Mouse (Mus musculus): Measurements from ENCODE around the gene Tacc2.
A peak's percentile ranks its signal among the peaks of the same experiment; 100 is the strongest.
"Not testable (repeated sequence)": the region's sequence is repeated elsewhere in the genome, so short reads cannot be mapped to it uniquely, and the experiment has no call there.

The Tacc2 gene

GRCm38 (mm10) chr7:130577388-130578003 lies at the start of gene Tacc2:
TSS of gene Tacc2 (plus strand) at chr7:130577438.
- DNase-seq: no peak

GRCm38 (mm10) chr7:130531138-130531537 lies 46.1 kb upstream of the Tacc2 start:
- DNase-seq: not testable (repeated sequence)

GRCm38 (mm10) chr7:130533316-130534260 lies 43.6 kb upstream of the Tacc2 start:
- peak; percentile 82 for DNase-seq

- DNase-seq: no peak
These were observed 42.1 kb upstream of the Tacc2 start for GRCm38 (mm10) chr7:130535174-130535573.

- DNase-seq: no peak
These were observed 40.2 kb upstream of the Tacc2 start for GRCm38 (mm10) chr7:130537068-130537467.

- DNase-seq: no peak
These were observed 37.1 kb upstream of the Tacc2 start for GRCm38 (mm10) chr7:130540176-130540575.

GRCm38 (mm10) chr7:130543181-130543580 lies 34.1 kb upstream of the Tacc2 start:
- DNase-seq: no peak

GRCm38 (mm10) chr7:130545401-130545800 lies 31.8 kb upstream of the Tacc2 start:
- no peak for DNase-seq

- no peak for DNase-seq
These were observed 31.3 kb upstream of the Tacc2 start for GRCm38 (mm10) chr7:130545893-130546292.

- no peak for DNase-seq
These were observed 30.8 kb upstream of the Tacc2 start for GRCm38 (mm10) chr7:130546421-130546790.

GRCm38 (mm10) chr7:130546791-130547484 lies 30.3 kb upstream of the Tacc2 start:
- peak; percentile 94 for DNase-seq

- DNase-seq: no peak
These were observed 29.5 kb upstream of the Tacc2 start for GRCm38 (mm10) chr7:130547635-130548175.

- no peak for DNase-seq
These were observed 24.5 kb upstream of the Tacc2 start for GRCm38 (mm10) chr7:130552780-130553179.

GRCm38 (mm10) chr7:130553321-130553720 lies 23.9 kb upstream of the Tacc2 start:
- DNase-seq: no peak

- no peak for DNase-seq
These were observed 21.6 kb upstream of the Tacc2 start for GRCm38 (mm10) chr7:130555597-130555996.

GRCm38 (mm10) chr7:130558592-130558991 lies 18.6 kb upstream of the Tacc2 start:
- DNase-seq: no peak

GRCm38 (mm10) chr7:130560933-130561332 lies 16.3 kb upstream of the Tacc2 start:
- no peak for DNase-seq

GRCm38 (mm10) chr7:130563276-130563675 lies 14.0 kb upstream of the Tacc2 start:
- no peak for DNase-seq

GRCm38 (mm10) chr7:130563880-130564279 lies 13.4 kb upstream of the Tacc2 start:
- no peak for DNase-seq

GRCm38 (mm10) chr7:130564596-130564995 lies 12.6 kb upstream of the Tacc2 start:
- no peak for DNase-seq

GRCm38 (mm10) chr7:130568783-130569436 lies 8.3 kb upstream of the Tacc2 start:
- no peak for DNase-seq

GRCm38 (mm10) chr7:130570472-130570871 lies 6.8 kb upstream of the Tacc2 start:
- no peak for DNase-seq

- no peak for DNase-seq
These were observed 4.4 kb upstream of the Tacc2 start, which contains the start of gene Nsmce4a for GRCm38 (mm10) chr7:130572821-130573220. TSS of gene Nsmce4a (minus strand) at chr7:130573118.

Data from thymus, postnatal 14 days (tissue).